Mouse (Mus musculus): Measurements from ENCODE around the gene Syne1.

Syne1 gene

DNA sequence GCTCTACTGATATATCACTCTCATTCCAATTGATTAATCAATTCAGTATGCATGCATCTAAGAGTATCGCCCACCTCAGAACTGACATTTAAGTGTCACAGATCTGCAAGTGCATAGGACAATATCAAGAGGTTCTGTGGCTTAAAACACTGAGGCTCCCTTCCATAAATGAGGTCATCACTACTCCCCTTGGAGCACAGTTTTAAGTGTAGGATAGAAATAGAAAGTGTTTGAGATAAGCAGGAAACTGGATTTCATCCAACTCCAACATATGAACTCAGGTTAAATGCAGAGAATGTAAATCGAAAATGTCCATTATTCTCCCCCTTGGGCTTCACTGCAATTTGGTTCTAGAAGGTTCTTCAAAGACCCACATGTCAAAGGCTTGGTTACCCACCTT lies 492.4 kb downstream of the Syne1 start:
- DNase-seq (ENCODE audit: low spot score) = no peak

- no peak for DNase-seq (ENCODE audit: low spot score)
Observed at GRCm38 (mm10) chr10:5057661-5058060, 493.6 kb downstream of the Syne1 start.

DNA sequence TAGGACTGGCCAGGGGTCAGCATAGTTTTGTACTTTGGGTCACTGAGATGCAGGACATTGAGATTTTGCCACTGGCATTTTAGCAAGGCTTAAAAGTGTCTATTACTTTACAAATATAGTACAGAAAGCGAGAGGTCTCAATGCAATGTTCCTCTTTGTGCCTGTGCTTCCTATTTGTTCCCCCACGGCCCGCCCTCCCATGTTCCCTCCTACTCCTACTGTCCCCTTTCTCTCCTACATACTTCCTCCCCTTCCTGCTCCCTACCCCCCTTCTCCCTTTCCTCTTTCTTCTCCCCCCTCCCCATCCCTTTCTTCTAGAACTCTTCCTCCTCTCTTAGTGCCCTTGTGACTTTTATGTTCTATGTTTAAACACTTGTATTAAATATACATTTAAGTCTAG lies 494.3 kb downstream of the Syne1 start:
- DNase-seq (ENCODE audit: low spot score) = no peak

- DNase-seq (ENCODE audit: low spot score) = no peak
Observed at GRCm38 (mm10) chr10:5056243-5056735, 495.0 kb downstream of the Syne1 start.

- DNase-seq (ENCODE audit: low spot score) = no peak
Observed at GRCm38 (mm10) chr10:5045671-5046070, 505.6 kb downstream of the Syne1 start.

DNA sequence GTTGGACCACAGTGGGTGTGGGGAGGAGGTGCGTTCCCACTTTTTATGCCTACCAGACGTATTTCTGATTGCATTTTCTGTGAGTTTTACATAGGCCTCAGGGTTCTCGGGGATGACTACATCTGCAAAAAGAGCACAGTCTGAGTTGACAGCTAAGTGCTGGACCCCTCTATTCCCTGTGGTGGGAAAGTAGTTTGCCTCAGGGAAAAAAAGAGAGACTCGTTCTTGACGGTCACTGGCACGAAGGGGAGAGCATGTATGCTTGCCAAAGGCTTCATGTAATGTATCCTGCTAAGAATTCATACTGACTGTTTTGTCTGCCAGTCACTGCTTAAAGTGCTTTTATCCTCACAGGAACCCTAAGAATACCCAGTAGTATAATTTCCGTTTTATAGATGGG lies 506.1 kb downstream of the Syne1 start:
- DNase-seq (ENCODE audit: low spot score) = no peak

DNA sequence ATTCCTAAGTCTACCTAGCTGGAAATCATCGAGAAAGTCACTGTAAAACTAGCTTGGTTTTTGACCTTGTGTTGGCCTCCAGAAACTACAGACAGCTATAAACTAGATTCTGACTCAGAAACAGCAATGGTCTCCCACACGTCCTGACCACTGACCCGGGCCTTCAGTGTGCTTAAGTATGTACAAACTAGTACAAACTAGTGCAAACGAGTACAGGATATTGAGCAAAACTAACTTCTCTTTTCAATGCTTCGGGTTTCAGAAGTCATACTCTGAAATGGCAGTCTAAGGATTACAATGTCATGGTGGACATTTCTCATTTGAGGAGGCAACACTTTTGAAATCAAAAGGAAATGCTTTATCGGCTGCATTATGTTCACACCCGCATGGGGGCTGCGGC lies 506.8 kb downstream of the Syne1 start:
- no peak for DNase-seq (ENCODE audit: low spot score)

DNA sequence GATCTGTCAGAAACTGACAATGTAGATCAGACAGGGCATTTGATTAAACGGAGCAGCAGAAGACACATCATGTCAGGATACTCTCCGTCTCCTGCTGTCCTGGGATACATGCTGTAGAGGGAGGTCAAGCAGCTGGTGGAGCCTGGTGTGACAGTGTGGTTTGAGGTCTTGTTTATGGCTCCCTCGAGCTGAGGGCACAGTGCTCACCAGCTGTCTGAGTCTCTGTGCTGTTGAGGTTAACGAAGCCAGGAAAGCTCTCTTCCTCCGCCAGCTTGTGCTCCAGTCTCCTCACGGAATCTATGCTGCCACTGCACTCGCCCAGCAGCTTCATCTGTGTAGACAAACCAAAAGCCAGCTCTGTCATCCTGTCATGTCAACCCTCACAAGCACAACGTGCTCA lies 510.0 kb downstream of the Syne1 start:
- DNase-seq (ENCODE audit: low spot score) = no peak

GRCm38 (mm10) chr10:5032192-5033048 lies 518.9 kb downstream of the Syne1 start:
- no peak for DNase-seq (ENCODE audit: low spot score)

DNA sequence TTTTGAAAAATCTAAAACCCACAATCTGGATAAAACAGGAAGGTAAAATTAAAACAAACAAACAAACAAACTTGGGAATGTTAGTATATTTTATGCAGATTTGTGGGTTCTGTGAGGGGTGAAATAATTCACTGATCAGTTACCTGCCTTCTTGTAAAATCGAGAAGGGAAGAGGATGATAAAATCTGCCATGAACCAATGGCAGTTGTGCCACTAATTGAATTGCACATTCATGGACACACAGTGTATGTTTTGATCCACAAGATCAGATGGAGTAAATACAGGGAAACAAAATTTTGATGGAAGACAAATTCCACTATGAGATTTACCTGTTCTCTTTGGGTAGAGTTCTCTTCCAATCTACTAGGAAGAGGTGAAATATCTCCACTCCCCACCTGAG lies 521.4 kb downstream of the Syne1 start:
- DNase-seq (ENCODE audit: low spot score) = no peak

DNA sequence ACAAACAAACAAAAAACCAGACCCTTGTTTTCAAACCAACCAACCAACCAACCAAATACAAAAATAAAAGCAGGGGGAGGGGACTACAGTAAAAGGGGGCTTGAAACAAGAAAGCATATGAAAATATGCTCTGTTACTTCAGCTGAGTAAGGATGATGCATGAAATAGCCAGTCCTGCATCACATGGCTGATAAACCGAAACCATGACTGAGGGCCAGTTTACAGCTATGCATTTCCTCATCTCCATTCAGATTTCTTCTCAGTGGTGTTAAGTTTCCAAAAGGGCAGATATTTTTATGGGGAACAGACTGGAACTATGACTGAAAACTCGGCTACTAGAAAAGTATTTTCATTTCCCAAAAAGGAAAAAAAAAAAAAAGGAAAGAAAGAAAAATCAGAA lies 522.1 kb downstream of the Syne1 start:
- DNase-seq (ENCODE audit: low spot score) = no peak

- DNase-seq (ENCODE audit: low spot score) = no peak
Observed at GRCm38 (mm10) chr10:5028301-5028700, 523.0 kb downstream of the Syne1 start.

- no peak for DNase-seq (ENCODE audit: low spot score)
Observed at GRCm38 (mm10) chr10:5027208-5027607, 524.1 kb downstream of the Syne1 start.

DNA sequence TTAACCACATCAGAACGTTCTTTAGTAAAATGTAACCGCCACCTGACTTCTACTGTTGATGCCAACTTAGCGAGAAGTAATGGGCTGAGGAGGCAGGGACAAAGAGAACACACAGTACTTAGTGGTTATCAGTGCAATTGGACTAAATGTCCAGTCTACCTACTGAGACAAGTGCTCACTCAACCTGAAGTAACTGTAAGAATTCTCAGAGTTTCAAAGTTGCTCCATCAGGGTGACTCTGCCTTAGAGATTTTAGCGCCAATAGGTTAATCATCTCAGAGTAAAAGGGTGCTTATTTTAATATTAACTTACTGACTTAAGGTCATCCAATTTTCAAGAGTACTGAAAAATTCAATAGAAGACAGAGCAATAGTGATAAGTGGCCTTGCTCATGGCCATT lies 525.4 kb downstream of the Syne1 start:
- no peak for DNase-seq (ENCODE audit: low spot score)

DNA sequence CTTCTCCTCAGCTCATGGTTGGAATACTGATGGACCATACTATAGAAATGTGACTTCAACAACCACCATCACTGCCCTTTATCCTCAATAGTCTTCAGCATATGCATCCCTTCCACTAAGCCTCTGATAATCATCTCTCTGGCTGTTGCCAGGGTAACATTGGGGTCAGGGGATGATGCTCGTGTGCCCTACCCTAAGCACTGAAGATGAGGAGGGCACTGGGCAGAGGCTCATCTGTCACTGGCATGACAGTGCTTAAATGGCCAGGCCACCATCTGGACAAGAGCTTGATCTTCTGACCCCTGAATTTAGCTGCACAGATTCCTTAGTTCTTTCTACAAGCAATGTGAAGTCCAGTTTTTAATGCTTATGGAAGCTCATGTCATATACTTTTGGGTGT lies 534.1 kb downstream of the Syne1 start:
- no peak for DNase-seq (ENCODE audit: low spot score)

DNA sequence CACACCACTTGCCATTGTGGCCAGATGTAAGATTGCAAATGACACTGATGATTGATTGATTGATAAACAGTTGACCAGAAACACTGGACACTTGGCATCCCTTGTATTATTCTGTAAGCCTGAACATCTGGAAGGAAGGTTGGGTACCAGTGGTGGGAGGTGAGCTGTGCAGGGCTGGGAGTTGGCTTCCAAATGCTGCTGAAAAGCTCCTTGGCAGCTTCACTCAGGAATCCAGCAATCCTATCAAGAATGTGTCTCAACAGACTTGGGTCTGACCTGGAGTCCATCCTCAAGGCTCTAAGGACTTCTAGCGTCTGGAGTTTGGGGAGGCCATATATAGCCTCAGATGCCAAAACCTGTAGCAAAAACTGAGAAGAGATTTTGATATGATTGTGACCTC lies 536.3 kb downstream of the Syne1 start:
- no peak for DNase-seq (ENCODE audit: low spot score)

- no peak for DNase-seq (ENCODE audit: low spot score)
Observed at GRCm38 (mm10) chr10:5012004-5012403, 539.3 kb downstream of the Syne1 start.

- DNase-seq (ENCODE audit: low spot score) = no peak
Observed at GRCm38 (mm10) chr10:5008795-5009366, 542.4 kb downstream of the Syne1 start.

DNA sequence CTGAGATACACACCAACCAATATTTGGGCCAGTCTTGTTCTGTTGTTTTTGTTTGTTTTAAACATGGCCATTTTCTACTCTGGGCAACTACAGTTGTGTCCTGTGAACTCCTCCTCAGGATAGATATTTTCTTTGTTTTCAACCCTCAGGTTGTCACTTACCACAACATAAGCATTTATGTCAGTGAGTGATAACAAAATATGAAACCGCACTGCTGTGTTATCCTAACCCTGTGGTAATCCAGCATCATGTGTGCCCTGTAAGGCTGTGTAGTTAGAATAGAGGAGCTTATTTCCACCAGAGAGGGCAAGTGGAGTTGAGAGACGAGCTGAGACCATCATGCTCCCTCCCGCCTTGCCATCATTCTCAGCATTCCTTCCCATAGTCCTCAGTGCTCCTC lies 554.7 kb downstream of the Syne1 start:
- no peak for DNase-seq (ENCODE audit: low spot score)

DNA sequence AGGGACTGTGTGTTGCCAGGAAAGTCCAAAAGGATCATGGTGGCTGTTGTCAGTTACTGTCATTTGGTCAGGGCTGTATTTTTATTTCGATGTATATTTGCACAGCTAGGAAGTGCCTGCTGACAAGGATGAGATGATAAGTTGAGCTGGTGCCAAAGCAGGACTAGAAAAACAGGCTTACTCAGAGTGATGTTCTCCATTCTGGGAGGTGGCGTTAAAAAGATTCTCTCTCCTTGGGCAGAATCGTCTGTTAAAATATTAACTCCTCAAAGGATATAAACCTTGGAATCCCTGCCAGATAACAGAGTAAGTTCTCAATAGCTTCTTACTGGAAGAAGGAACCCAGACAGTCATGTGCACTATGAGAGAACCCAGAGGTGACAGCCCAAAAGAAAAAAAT lies 557.5 kb downstream of the Syne1 start:
- DNase-seq (ENCODE audit: low spot score) = no peak

- DNase-seq (ENCODE audit: low spot score) = no peak
Observed at GRCm38 (mm10) chr10:4983919-4984318, 567.4 kb downstream of the Syne1 start.

- DNase-seq (ENCODE audit: low spot score) = no peak
Observed at GRCm38 (mm10) chr10:4977374-4977773, 573.9 kb downstream of the Syne1 start.

DNA sequence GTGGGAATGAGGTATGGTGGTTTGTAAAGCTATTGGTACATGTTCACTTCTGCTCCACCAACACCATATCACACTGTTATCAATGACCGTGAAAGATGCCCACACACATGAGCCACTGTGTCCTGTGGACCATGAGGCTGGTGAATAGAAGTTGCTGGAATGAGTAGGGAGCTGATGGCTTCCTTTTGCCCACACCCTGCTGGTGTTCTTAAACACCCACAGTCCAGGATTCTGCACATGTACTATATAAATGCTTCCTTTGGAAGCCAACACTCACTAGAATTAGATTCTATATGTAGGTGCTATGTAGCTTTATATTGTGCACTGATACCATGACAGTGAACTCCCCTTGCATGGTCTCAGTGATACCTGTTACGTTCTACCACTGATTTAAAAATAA lies 574.7 kb downstream of the Syne1 start:
- no peak for DNase-seq (ENCODE audit: low spot score)

DNA sequence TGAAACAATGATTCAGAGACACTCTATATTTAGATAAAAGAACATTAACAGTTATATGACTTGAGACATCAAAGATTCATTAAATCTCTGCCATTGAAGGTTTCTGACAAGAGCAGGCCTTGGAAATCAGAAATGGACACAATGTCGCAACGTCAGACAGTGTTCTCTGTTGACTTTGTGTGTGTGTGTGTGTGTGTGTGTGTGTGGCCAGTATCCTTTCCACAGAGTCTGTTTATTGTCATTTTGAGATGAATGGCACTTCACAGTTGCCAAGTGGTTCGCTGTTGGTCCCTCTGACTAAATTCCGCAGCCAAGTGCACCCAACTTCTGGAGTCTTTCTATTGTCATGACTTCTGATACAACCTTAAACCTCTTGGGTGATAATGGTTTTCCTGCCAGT lies 577.0 kb downstream of the Syne1 start:
- DNase-seq (ENCODE audit: low spot score) = no peak
